Mouse (Mus musculus): ENCODE results near the gene Dnajc13. TPM values are rescaled to one million over a fixed set of nuclear protein-coding genes. Genes with fewer than 3 reads are reported as not detected.

Gene Dnajc13
- polyA plus RNA-seq, 1 experiment from 2014 or later: 19.3 TPM

GRCm38 (mm10) chr9:104182328-104182727 lies 80.4 kb downstream of the Dnajc13 start:
- Histone ChIP-seq H3K4me2 (replicated peaks) (no peak overlapping the region), H3K9me3 (replicated peaks) (no peaks in the 10 kb centered on the region), H3K9ac (no peak overlapping the region), H3K4me1 (no peaks in the 10 kb centered on the region), H3K36me3 (peaks cover 62% of the 10 kb centered on the region), H3K27me3 (no peaks in the 10 kb centered on the region), H3K4me3 (replicated peaks) (no peak overlapping the region), H3K27ac (replicated peaks) (no peak overlapping the region)
- ATAC-seq (ENCODE audit: insufficient number of reproducible peaks, low FRiP score, low TSS enrichment, low read depth): no peak
- WGBS: 83% methylated on average over 5 of the region's 5 CpGs

GRCm38 (mm10) chr9:104181626-104182025 lies 81.1 kb downstream of the Dnajc13 start:
- no peak for ATAC-seq (ENCODE audit: insufficient number of reproducible peaks, low FRiP score, low TSS enrichment, low read depth)
- WGBS: 92% methylated on average over 4 of the region's 4 CpGs
- peaks cover 64% of the 10 kb centered on the region for H3K36me3 ChIP-seq

GRCm38 (mm10) chr9:104180046-104180445 lies 82.7 kb downstream of the Dnajc13 start:
- no peak for ATAC-seq (ENCODE audit: insufficient number of reproducible peaks, low FRiP score, low TSS enrichment, low read depth)
- H3K9ac ChIP-seq: no peak overlapping the region
- H3K27me3 ChIP-seq: no peaks in the 10 kb centered on the region
- no peak overlapping the region for H3K27ac ChIP-seq (replicated peaks)
- H3K9me3 ChIP-seq (replicated peaks): no peaks in the 10 kb centered on the region
- peaks cover 74% of the 10 kb centered on the region for H3K36me3 ChIP-seq
- H3K4me3 ChIP-seq (replicated peaks): no peak overlapping the region
- H3K4me1 ChIP-seq: no peaks in the 10 kb centered on the region
- no peak overlapping the region for H3K4me2 ChIP-seq (replicated peaks)
- WGBS: 92% methylated on average over 6 of the region's 6 CpGs

More at GRCm38 (mm10) chr9:104181626-104182025, 81.1 kb downstream of the Dnajc13 start:
- Histone ChIP-seq H3K9me3 (replicated peaks) (no peaks in the 10 kb centered on the region), H3K4me2 (replicated peaks) (no peak overlapping the region), H3K27ac (replicated peaks) (no peak overlapping the region), H3K4me1 (no peaks in the 10 kb centered on the region), H3K27me3 (no peaks in the 10 kb centered on the region), H3K4me3 (replicated peaks) (no peak overlapping the region), H3K9ac (no peak overlapping the region)

- Histone ChIP-seq H3K4me1 (no peaks in the 10 kb centered on the region), H3K9me3 (replicated peaks) (no peaks in the 10 kb centered on the region), H3K27me3 (no peaks in the 10 kb centered on the region), H3K4me3 (replicated peaks) (no peak overlapping the region), H3K27ac (replicated peaks) (no peak overlapping the region), H3K9ac (no peak overlapping the region), H3K36me3 (peaks cover 79% of the 10 kb centered on the region), H3K4me2 (replicated peaks) (no peak overlapping the region)
- ATAC-seq (ENCODE audit: insufficient number of reproducible peaks, low FRiP score, low TSS enrichment, low read depth): no peak
- 93% methylated on average over 6 of the region's 6 CpGs for WGBS
These were observed 90.4 kb downstream of the Dnajc13 start for GRCm38 (mm10) chr9:104172342-104172741.

GRCm38 (mm10) chr9:104171651-104172050 lies 91.1 kb downstream of the Dnajc13 start:
- H3K9me3 ChIP-seq (replicated peaks): no peaks in the 10 kb centered on the region
- 91% methylated on average over 6 of the region's 6 CpGs for WGBS
- peaks cover 80% of the 10 kb centered on the region for H3K36me3 ChIP-seq
- H3K27ac ChIP-seq (replicated peaks): no peak overlapping the region
- no peaks in the 10 kb centered on the region for H3K27me3 ChIP-seq
- no peaks in the 10 kb centered on the region for H3K4me1 ChIP-seq
- no peak for ATAC-seq (ENCODE audit: insufficient number of reproducible peaks, low FRiP score, low TSS enrichment, low read depth)
- no peak overlapping the region for H3K4me2 ChIP-seq (replicated peaks)
- H3K9ac ChIP-seq: no peak overlapping the region
- H3K4me3 ChIP-seq (replicated peaks): no peak overlapping the region

- no peak overlapping the region for H3K4me3 ChIP-seq (replicated peaks)
- no peak overlapping the region for H3K27ac ChIP-seq (replicated peaks)
- no peak overlapping the region for H3K4me2 ChIP-seq (replicated peaks)
- peaks cover 78% of the 10 kb centered on the region for H3K36me3 ChIP-seq
- 92% methylated on average over 10 of the region's 10 CpGs for WGBS
- no peak for ATAC-seq (ENCODE audit: insufficient number of reproducible peaks, low FRiP score, low TSS enrichment, low read depth)
- no peaks in the 10 kb centered on the region for H3K9me3 ChIP-seq (replicated peaks)
- no peaks in the 10 kb centered on the region for H3K4me1 ChIP-seq
- H3K27me3 ChIP-seq: no peaks in the 10 kb centered on the region
- no peak overlapping the region for H3K9ac ChIP-seq
These were observed 92.7 kb downstream of the Dnajc13 start for GRCm38 (mm10) chr9:104169986-104170385.

GRCm38 (mm10) chr9:104165926-104166325 lies 96.8 kb downstream of the Dnajc13 start:
- H3K9me3 ChIP-seq (replicated peaks): no peaks in the 10 kb centered on the region
- H3K36me3 ChIP-seq: peaks cover 82% of the 10 kb centered on the region
- no peaks in the 10 kb centered on the region for H3K4me1 ChIP-seq
- no peak overlapping the region for H3K4me2 ChIP-seq (replicated peaks)
- WGBS: 89% methylated on average over 5 of the region's 5 CpGs
- no peak overlapping the region for H3K9ac ChIP-seq
- no peak for ATAC-seq (ENCODE audit: insufficient number of reproducible peaks, low FRiP score, low TSS enrichment, low read depth)
- H3K4me3 ChIP-seq (replicated peaks): no peak overlapping the region
- H3K27me3 ChIP-seq: no peaks in the 10 kb centered on the region
- H3K27ac ChIP-seq (replicated peaks): no peak overlapping the region

GRCm38 (mm10) chr9:104164194-104164593 lies 98.5 kb downstream of the Dnajc13 start:
- no peak overlapping the region for H3K4me2 ChIP-seq (replicated peaks)
- H3K9ac ChIP-seq: no peak overlapping the region
- no peaks in the 10 kb centered on the region for H3K9me3 ChIP-seq (replicated peaks)
- no peak overlapping the region for H3K27ac ChIP-seq (replicated peaks)
- H3K4me1 ChIP-seq: no peaks in the 10 kb centered on the region
- H3K4me3 ChIP-seq (replicated peaks): no peak overlapping the region
- ATAC-seq (ENCODE audit: insufficient number of reproducible peaks, low FRiP score, low TSS enrichment, low read depth): no peak
- no peaks in the 10 kb centered on the region for H3K27me3 ChIP-seq
- WGBS: 83% methylated on average over 5 of the region's 5 CpGs
- peaks cover 83% of the 10 kb centered on the region for H3K36me3 ChIP-seq

- H3K36me3 ChIP-seq: peaks cover 92% of the 10 kb centered on the region
- no peak overlapping the region for H3K9ac ChIP-seq
- H3K9me3 ChIP-seq (replicated peaks): no peaks in the 10 kb centered on the region
- ATAC-seq (ENCODE audit: insufficient number of reproducible peaks, low FRiP score, low TSS enrichment, low read depth): no peak
- no peak overlapping the region for H3K4me3 ChIP-seq (replicated peaks)
- H3K4me1 ChIP-seq: no peaks in the 10 kb centered on the region
- no peaks in the 10 kb centered on the region for H3K27me3 ChIP-seq
- WGBS: 85% methylated on average over 7 of the region's 7 CpGs
- no peak overlapping the region for H3K4me2 ChIP-seq (replicated peaks)
- no peak overlapping the region for H3K27ac ChIP-seq (replicated peaks)
These were observed 101.6 kb downstream of the Dnajc13 start for GRCm38 (mm10) chr9:104161117-104161516.

- H3K4me3 ChIP-seq (replicated peaks): no peak overlapping the region
- 92% methylated on average over 7 of the region's 7 CpGs for WGBS
These were observed 105.4 kb downstream of the Dnajc13 start for GRCm38 (mm10) chr9:104157291-104157690.

GRCm38 (mm10) chr9:104156506-104156905 lies 106.2 kb downstream of the Dnajc13 start:
- Histone ChIP-seq H3K4me2 (replicated peaks) (no peak overlapping the region), H3K27ac (replicated peaks) (no peak overlapping the region), H3K4me3 (replicated peaks) (no peak overlapping the region), H3K9ac (no peak overlapping the region), H3K9me3 (replicated peaks) (no peaks in the 10 kb centered on the region), H3K36me3 (peaks cover 93% of the 10 kb centered on the region), H3K27me3 (no peaks in the 10 kb centered on the region), H3K4me1 (no peaks in the 10 kb centered on the region)
- WGBS: 93% methylated on average over 8 of the region's 8 CpGs
- no peak for ATAC-seq (ENCODE audit: insufficient number of reproducible peaks, low FRiP score, low TSS enrichment, low read depth)

More at GRCm38 (mm10) chr9:104157291-104157690, 105.4 kb downstream of the Dnajc13 start:
- H3K27ac ChIP-seq (replicated peaks): no peak overlapping the region
- no peak for ATAC-seq (ENCODE audit: insufficient number of reproducible peaks, low FRiP score, low TSS enrichment, low read depth)
- no peak overlapping the region for H3K4me2 ChIP-seq (replicated peaks)
- H3K4me1 ChIP-seq: no peaks in the 10 kb centered on the region
- no peaks in the 10 kb centered on the region for H3K9me3 ChIP-seq (replicated peaks)
- no peak overlapping the region for H3K9ac ChIP-seq
- no peaks in the 10 kb centered on the region for H3K27me3 ChIP-seq
- H3K36me3 ChIP-seq: peaks cover 94% of the 10 kb centered on the region

GRCm38 (mm10) chr9:104155100-104155715 lies 107.5 kb downstream of the Dnajc13 start:
- WGBS: 89% methylated on average over 14 of the region's 14 CpGs
- Histone ChIP-seq H3K27me3 (no peaks in the 10 kb centered on the region), H3K27ac (replicated peaks) (0 out of 2 replicates have a peak overlapping the region, but pooled peaks have one; percentile 34), H3K4me3 (replicated peaks) (no peak overlapping the region), H3K4me1 (no peaks in the 10 kb centered on the region), H3K9me3 (replicated peaks) (no peaks in the 10 kb centered on the region), H3K9ac (no peak overlapping the region), H3K4me2 (replicated peaks) (no peak overlapping the region), H3K36me3 (peaks cover 92% of the 10 kb centered on the region)
- peak; percentile 39; the same call in 1 of the 2 replicates for ATAC-seq (ENCODE audit: insufficient number of reproducible peaks, low FRiP score, low TSS enrichment, low read depth)
